Mouse (Mus musculus): ENCODE measurements around the gene Smarcc2. TPM values are rescaled to one million over a fixed set of nuclear protein-coding genes. Genes with fewer than 3 reads are reported as not detected.

Smarcc2 gene
- polyA plus RNA-seq, 1 experiment from 2014 or later: 28.9 TPM

- 88% methylated on average over 16 of the region's 16 CpGs for WGBS
- no peak overlapping the region for H3K4me3 ChIP-seq (ENCODE audit: low read depth, low read length)
- TF ChIP-seq CTCF (IDR thresholded peaks at IDR 0.05) (no peak), EP300 (IDR thresholded peaks at IDR 0.05) (no peak)
- peaks cover 23% of the 10 kb centered on the region for H3K36me3 ChIP-seq (ENCODE audit: insufficient read depth, low read length)
- no peaks in the 10 kb centered on the region for H3K27me3 ChIP-seq (replicated peaks; ENCODE audit: insufficient read depth, low read length)
- H3K9ac ChIP-seq (replicated peaks; ENCODE audit: low read depth): no peak overlapping the region
- H3K4me2 ChIP-seq (replicated peaks; ENCODE audit: low read depth, low read length): no peak overlapping the region
- no peaks in the 10 kb centered on the region for H3K9me3 ChIP-seq (ENCODE audit: low read length)
- no peak for DNase-seq (ENCODE audit: low spot score)
- H3K4me1 ChIP-seq (ENCODE audit: insufficient read depth, low read depth, low read length): peaks cover 6% of the 10 kb centered on the region; the same call in 1 of the 2 replicates
- ATAC-seq: no peak
- no peak overlapping the region for H3K27ac ChIP-seq (ENCODE audit: low read length)
Measured at GRCm38 (mm10) chr10:128520591-128520990, 61.5 kb downstream of the Smarcc2 start.

GRCm38 (mm10) chr10:128522351-128522750, 63.3 kb downstream of the Smarcc2 start:
- ATAC-seq: no peak
- Histone ChIP-seq H3K4me3 (ENCODE audit: low read depth, low read length) (no peak overlapping the region), H3K9ac (replicated peaks; ENCODE audit: low read depth) (no peak overlapping the region), H3K27ac (ENCODE audit: low read length) (no peak overlapping the region), H3K9me3 (ENCODE audit: low read length) (no peaks in the 10 kb centered on the region), H3K27me3 (replicated peaks; ENCODE audit: insufficient read depth, low read length) (no peaks in the 10 kb centered on the region), H3K4me2 (replicated peaks; ENCODE audit: low read depth, low read length) (no peak overlapping the region), H3K4me1 (ENCODE audit: insufficient read depth, low read depth, low read length) (peaks cover 6% of the 10 kb centered on the region; the same call in 1 of the 2 replicates), H3K36me3 (ENCODE audit: insufficient read depth, low read length) (peaks cover 15% of the 10 kb centered on the region)
- TF ChIP-seq EP300 (IDR thresholded peaks at IDR 0.05) (no peak), CTCF (IDR thresholded peaks at IDR 0.05) (no peak)
- 74% methylated on average over 6 of the region's 6 CpGs for WGBS
- no peak for DNase-seq (ENCODE audit: low spot score)

GRCm38 (mm10) chr10:128524111-128524731, 65.2 kb downstream of the Smarcc2 start:
- peak overlapping the region; percentile 85 for H3K4me3 ChIP-seq (ENCODE audit: low read depth, low read length)
- H3K27me3 ChIP-seq (replicated peaks; ENCODE audit: insufficient read depth, low read length): no peaks in the 10 kb centered on the region
- DNase-seq (ENCODE audit: low spot score) (no peak), ATAC-seq (no peak)
- 22% methylated on average over 11 of the region's 11 CpGs for WGBS
- H3K36me3 ChIP-seq (ENCODE audit: insufficient read depth, low read length): peaks cover 8% of the 10 kb centered on the region; the same call in 1 of the 2 replicates
- no peaks in the 10 kb centered on the region for H3K9me3 ChIP-seq (ENCODE audit: low read length)
- peaks cover 6% of the 10 kb centered on the region; the same call in 1 of the 2 replicates for H3K4me1 ChIP-seq (ENCODE audit: insufficient read depth, low read depth, low read length)
- peak overlapping the region; percentile 79 for H3K9ac ChIP-seq (replicated peaks; ENCODE audit: low read depth)
- peak overlapping the region; percentile 93; the same call in 1 of the 2 replicates for H3K27ac ChIP-seq (ENCODE audit: low read length)
- no peak for TF ChIP-seq CTCF (IDR thresholded peaks at IDR 0.05)
- no peak for TF ChIP-seq EP300 (IDR thresholded peaks at IDR 0.05)
- peak overlapping the region; percentile 92 for H3K4me2 ChIP-seq (replicated peaks; ENCODE audit: low read depth, low read length)

GRCm38 (mm10) chr10:128524732-128525662, 65.9 kb downstream of the Smarcc2 start:
- Histone ChIP-seq H3K4me1 (ENCODE audit: insufficient read depth, low read depth, low read length) (peaks cover 6% of the 10 kb centered on the region; the same call in 1 of the 2 replicates), H3K4me2 (replicated peaks; ENCODE audit: low read depth, low read length) (peak overlapping the region; percentile 92), H3K4me3 (ENCODE audit: low read depth, low read length) (peak overlapping the region; percentile 85), H3K27me3 (replicated peaks; ENCODE audit: insufficient read depth, low read length) (no peaks in the 10 kb centered on the region), H3K27ac (ENCODE audit: low read length) (peak overlapping the region; percentile 93), H3K36me3 (ENCODE audit: insufficient read depth, low read length) (peaks cover 6% of the 10 kb centered on the region; the same call in 1 of the 2 replicates), H3K9me3 (ENCODE audit: low read length) (no peaks in the 10 kb centered on the region), H3K9ac (replicated peaks; ENCODE audit: low read depth) (peak overlapping the region; percentile 79)
- peak; percentile 77 for DNase-seq (ENCODE audit: low spot score)
- TF ChIP-seq CTCF (IDR thresholded peaks at IDR 0.05): no peak
- no peak for TF ChIP-seq EP300 (IDR thresholded peaks at IDR 0.05)
- WGBS: 2% methylated on average over 58 of the region's 58 CpGs
- peak; percentile 24 for ATAC-seq

GRCm38 (mm10) chr10:128525671-128526308, 66.7 kb downstream of the Smarcc2 start, which contains the start of gene Esyt1:
Gene Esyt1 (minus strand): TSS chr10:128525871.
- ATAC-seq (peak; percentile 98), DNase-seq (ENCODE audit: low spot score) (peak; percentile 100)
- no peaks in the 10 kb centered on the region for H3K27me3 ChIP-seq (replicated peaks; ENCODE audit: insufficient read depth, low read length)
- H3K4me3 ChIP-seq (ENCODE audit: low read depth, low read length): peak within 1 kb of the TSS; percentile 85
- H3K36me3 ChIP-seq (ENCODE audit: insufficient read depth, low read length): no peaks in the 10 kb centered on the region; the same call in 1 of the 2 replicates
- H3K27ac ChIP-seq (ENCODE audit: low read length): peak within 1 kb of the TSS; percentile 93
- H3K4me2 ChIP-seq (replicated peaks; ENCODE audit: low read depth, low read length): peak within 1 kb of the TSS; percentile 92
- TF ChIP-seq EP300 (IDR thresholded peaks at IDR 0.05): peak; percentile 24; the same call in 1 of the 2 replicates
- peak; percentile 66 for TF ChIP-seq CTCF (IDR thresholded peaks at IDR 0.05)
- peak within 1 kb of the TSS; percentile 79 for H3K9ac ChIP-seq (replicated peaks; ENCODE audit: low read depth)
- WGBS: under 1% methylated on average over 31 of the region's 37 CpGs
- H3K4me1 ChIP-seq (ENCODE audit: insufficient read depth, low read depth, low read length): peaks cover 6% of the 10 kb centered on the region; the same call in 1 of the 2 replicates
- H3K9me3 ChIP-seq (ENCODE audit: low read length): no peaks in the 10 kb centered on the region
